Mouse (Mus musculus): Measurements from ENCODE around the gene Ankrd27.

Ankrd27 gene

GRCm38 (mm10) chr7:35646317-35647081 lies 60.5 kb downstream of the Ankrd27 start:
- peak in 1 of 2 experiments; percentile 33 for DNase-seq

- DNase-seq: peak; percentile 88 to 98
Measured at GRCm38 (mm10) chr7:35647101-35647698, 61.2 kb downstream of the Ankrd27 start, which contains the start of gene Pdcd5. Gene Pdcd5, minus strand, starts transcription at chr7:35647521.

- no peak for DNase-seq
Measured at GRCm38 (mm10) chr7:35648239-35649069, 62.4 kb downstream of the Ankrd27 start.

GRCm38 (mm10) chr7:35649071-35649470 lies 63.0 kb downstream of the Ankrd27 start:
- DNase-seq: peak; percentile 40 to 48

- DNase-seq: no peak
Measured at GRCm38 (mm10) chr7:35650716-35651410, 64.8 kb downstream of the Ankrd27 start.

GRCm38 (mm10) chr7:35651583-35652270 lies 65.7 kb downstream of the Ankrd27 start:
- no peak for DNase-seq

- no peak for DNase-seq
Measured at GRCm38 (mm10) chr7:35657829-35658228, 71.8 kb downstream of the Ankrd27 start.

- peak in 1 of 2 experiments; percentile 47 for DNase-seq
Measured at GRCm38 (mm10) chr7:35659173-35659572, 73.1 kb downstream of the Ankrd27 start.

- DNase-seq: no peak
Measured at GRCm38 (mm10) chr7:35663790-35664376, 77.8 kb downstream of the Ankrd27 start.

- DNase-seq: no peak
Measured at GRCm38 (mm10) chr7:35668066-35669041, 82.3 kb downstream of the Ankrd27 start.

GRCm38 (mm10) chr7:35678976-35679375 lies 92.9 kb downstream of the Ankrd27 start:
- DNase-seq: no peak

GRCm38 (mm10) chr7:35681559-35681958 lies 95.5 kb downstream of the Ankrd27 start:
- DNase-seq: no peak

- no peak for DNase-seq
Measured at GRCm38 (mm10) chr7:35683409-35684122, 97.5 kb downstream of the Ankrd27 start.

GRCm38 (mm10) chr7:35686216-35686615 lies 100.2 kb downstream of the Ankrd27 start:
- no peak for DNase-seq

- peak in 1 of 2 experiments; percentile 52 for DNase-seq
Measured at GRCm38 (mm10) chr7:35686756-35687155, 100.7 kb downstream of the Ankrd27 start.

GRCm38 (mm10) chr7:35687229-35687628 lies 101.2 kb downstream of the Ankrd27 start:
- DNase-seq: no peak

- DNase-seq: no peak
Measured at GRCm38 (mm10) chr7:35688276-35688675, 102.2 kb downstream of the Ankrd27 start.
